Mouse (Mus musculus) limb, embryonic 14.5 days (tissue): ENCODE measurements around the gene Aifm3. TPM values are rescaled to one million over a fixed set of nuclear protein-coding genes. Genes with fewer than 3 reads are reported as not detected.

Experiments used
- ATAC-seq: fragments of 200-750 bp; cut with Nextera tagmentation; 2 replicates; pipeline ENCODE4 v1.8.0; 2017; ENCODE audit warnings: low read depth, moderate number of reproducible peaks, moderate TSS enrichment; ENCODE audit not compliant: low FRiP score
- DNase-seq: peaks from one replicate; pipeline ENCODE4 v3.0.0-alpha.2; 2015; ENCODE audit warnings: low spot score
- H3K27ac ChIP-seq: fragments of 300-500 bp; sonication (generic); replicated peaks from 2 replicates; pipeline ENCODE4 v1.5.1; 2014; ENCODE audit warnings: low read depth, mild to moderate bottlenecking, low read length, moderate library complexity, mixed read lengths
- H3K27me3 ChIP-seq: fragments of 300-500 bp; sonication (generic); 2 replicates; pipeline ENCODE4 v1.6.1; 2014; ENCODE audit warnings: low read length, mixed read lengths; ENCODE audit not compliant: control insufficient read depth, insufficient read depth
- H3K36me3 ChIP-seq: fragments of 300-500 bp; sonication (generic); 2 replicates; pipeline ENCODE4 v1.6.1; 2014; ENCODE audit warnings: mild to moderate bottlenecking, low read length, moderate library complexity, mixed read lengths; ENCODE audit not compliant: control insufficient read depth, insufficient read depth
- H3K4me1 ChIP-seq: fragments of 300-500 bp; sonication (generic); 2 replicates; pipeline ENCODE4 v1.6.1; 2014; ENCODE audit warnings: antibody characterized with exemption, low read length, mixed read lengths; ENCODE audit not compliant: control insufficient read depth, insufficient read depth
- H3K4me2 ChIP-seq: fragments of 300-500 bp; sonication (generic); replicated peaks from 2 replicates; pipeline ENCODE4 v1.6.1; 2014; ENCODE audit warnings: low read depth, mild to moderate bottlenecking, low read length, moderate library complexity; ENCODE audit not compliant: severe bottlenecking
- H3K4me3 ChIP-seq: fragments of 300-500 bp; sonication (generic); replicated peaks from 2 replicates; pipeline ENCODE4 v1.5.1; 2014; ENCODE audit warnings: low read length
- H3K9ac ChIP-seq: fragments of 300-500 bp; sonication (generic); 2 replicates; pipeline ENCODE4 v1.6.1; 2014; ENCODE audit warnings: mild to moderate bottlenecking, low read depth, low read length, moderate library complexity; ENCODE audit not compliant: severe bottlenecking
- H3K9me3 ChIP-seq: fragments of 300-500 bp; sonication (generic); 2 replicates; pipeline ENCODE4 v1.6.1; 2016; ENCODE audit warnings: low read length; ENCODE audit not compliant: control insufficient read depth
- POLR2A ChIP-seq: fragments of 200-500 bp; IDR thresholded peaks from 2 replicates; pipeline ENCODE4 v1.8.0; 2012; ENCODE audit warnings: inconsistent platforms, mild to moderate bottlenecking, moderate library complexity, borderline replicate concordance; ENCODE audit not compliant: insufficient read depth, insufficient read length; ENCODE audit errors: extremely low read depth
- WGBS: fragments of 180-500 bp; shearing (Covaris S2); extraction: QIAGEN DNeasy Blood & Tissue Kit; methylation state at CpG from one replicate; pipeline ENCODE4 v1.1.7; 2014; 5-methylcytosine and 5-hydroxymethylcytosine counted together
- polyA plus RNA-seq, 2 experiments: library from polyadenylated mRNA; depleted of rRNA in 1 of 2; stranded (reverse) in 1 of 2; unstranded in 1 of 2; fragments of >200 nt; fragmentation: Nextera tagmentation in 1 of 2; extraction: Ambion mirVana in 1 of 2; gene quantifications; 2 replicates each; pipeline versions ENCODE4 v1.2.1 to v1.2.3; 2012 to 2014

Gene Aifm3
- polyA plus RNA-seq, 2 experiments = 0.55 to 1.3 TPM

- no peak for TF ChIP-seq POLR2A
- Histone ChIP-seq H3K4me3 (peak overlapping the region; percentile 38), H3K36me3 (peaks cover 38% of the 10 kb centered on the region), H3K27ac (no peak overlapping the region), H3K27me3 (no peaks in the 10 kb centered on the region), H3K4me2 (peak overlapping the region; percentile 86), H3K4me1 (no peaks in the 10 kb centered on the region), H3K9me3 (no peaks in the 10 kb centered on the region), H3K9ac (peak overlapping the region; percentile 55)
- 44% methylated on average over 14 of the region's 14 CpGs for WGBS
- DNase-seq = no peak
- ATAC-seq = 0 out of 2 replicates have a peak, but pooled peaks have one; percentile 13
These were observed 638 bp upstream of the Aifm3 start for GRCm38 (mm10) chr16:17488478-17489468.

GRCm38 (mm10) chr16:17491154-17491553 lies 1.7 kb downstream of the Aifm3 start:
- no peaks in the 10 kb centered on the region for H3K27me3 ChIP-seq
- no peak overlapping the region for H3K9ac ChIP-seq
- DNase-seq (no peak), ATAC-seq (no peak)
- no peak overlapping the region for H3K4me3 ChIP-seq
- 93% methylated on average over 5 of the region's 5 CpGs for WGBS
- no peaks in the 10 kb centered on the region for H3K9me3 ChIP-seq
- no peak overlapping the region for H3K4me2 ChIP-seq
- TF ChIP-seq POLR2A = no peak
- no peaks in the 10 kb centered on the region for H3K4me1 ChIP-seq
- H3K36me3 ChIP-seq = peaks cover 14% of the 10 kb centered on the region; the same call in 1 of the 2 replicates
- no peak overlapping the region for H3K27ac ChIP-seq

- H3K4me3 ChIP-seq = no peak overlapping the region
- H3K4me1 ChIP-seq = peaks cover 4% of the 10 kb centered on the region; the same call in 1 of the 2 replicates
- WGBS = 61% methylated on average over 5 of the region's 5 CpGs
- peaks cover 6% of the 10 kb centered on the region; the same call in 1 of the 2 replicates for H3K36me3 ChIP-seq
- H3K27me3 ChIP-seq = no peaks in the 10 kb centered on the region
- H3K9ac ChIP-seq = no peak overlapping the region
- H3K4me2 ChIP-seq = no peak overlapping the region
- TF ChIP-seq POLR2A = no peak
- H3K9me3 ChIP-seq = no peaks in the 10 kb centered on the region
- H3K27ac ChIP-seq = no peak overlapping the region
- DNase-seq (no peak), ATAC-seq (no peak)
These were observed 2.6 kb downstream of the Aifm3 start for GRCm38 (mm10) chr16:17491896-17492561.

- 45% methylated on average over 2 of the region's 2 CpGs for WGBS
- no peak overlapping the region for H3K4me3 ChIP-seq
- no peak overlapping the region for H3K4me2 ChIP-seq
- no peak for TF ChIP-seq POLR2A
- peaks cover 4% of the 10 kb centered on the region; the same call in 1 of the 2 replicates for H3K4me1 ChIP-seq
- no peaks in the 10 kb centered on the region for H3K27me3 ChIP-seq
- ATAC-seq (no peak), DNase-seq (peak; percentile 75)
- H3K9ac ChIP-seq = peak overlapping the region; percentile 38; the same call in 1 of the 2 replicates
- no peaks in the 10 kb centered on the region for H3K9me3 ChIP-seq
- H3K36me3 ChIP-seq = no peaks in the 10 kb centered on the region
- H3K27ac ChIP-seq = 0 out of 2 replicates have a peak overlapping the region, but pooled peaks have one; percentile 10
These were observed 7.3 kb downstream of the Aifm3 start for GRCm38 (mm10) chr16:17496499-17497305.
